Mouse (Mus musculus): ENCODE measurements around the gene Coa7. TPM values are rescaled to one million over a fixed set of nuclear protein-coding genes. Genes with fewer than 3 reads are reported as not detected.

Gene Coa7
- polyA plus RNA-seq, 1 experiment from 2014 or later, result 47.1 TPM

- Histone ChIP-seq H3K27ac (replicated peaks) (no peak overlapping the region), H3K9ac (replicated peaks) (no peak overlapping the region), H3K36me3 (no peaks in the 10 kb centered on the region), H3K9me3 (no peaks in the 10 kb centered on the region), H3K4me2 (replicated peaks) (no peak overlapping the region), H3K27me3 (0 out of 2 replicates have a peak, but pooled peaks cover 7% of the 10 kb centered on the region), H3K4me1 (peaks cover 16% of the 10 kb centered on the region), H3K4me3 (no peak overlapping the region)
- ATAC-seq (replicated peaks), result no peak
- WGBS, result 51% methylated on average over 3 of the region's 3 CpGs
Observed at GRCm38 (mm10) chr4:108388741-108389140, 60.8 kb downstream of the Coa7 start.

DNA sequence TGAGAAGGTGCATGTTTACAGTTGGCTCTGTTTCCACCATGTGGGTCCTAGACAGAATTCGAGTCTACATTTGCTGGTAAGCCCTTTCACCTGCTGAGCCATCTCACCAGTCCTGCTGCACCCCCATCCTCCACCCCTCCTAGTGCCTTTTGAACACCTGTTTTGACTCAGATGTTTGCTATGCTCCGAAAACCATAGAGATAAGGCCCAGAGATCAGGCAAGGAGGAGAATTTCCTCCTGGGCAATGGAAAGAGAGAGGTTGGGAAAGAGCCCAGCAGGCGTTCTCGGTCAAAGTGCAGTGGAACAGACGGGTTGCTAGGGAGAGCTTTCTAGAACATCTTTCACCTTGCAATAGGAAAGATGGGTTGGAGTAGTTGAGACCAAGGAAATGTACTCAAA, 63.2 kb downstream of the Coa7 start:
- 88% methylated on average over 5 of the region's 5 CpGs for WGBS
- no peak overlapping the region for H3K27ac ChIP-seq (replicated peaks)

More for the DNA sequence above, 63.2 kb downstream of the Coa7 start:
- H3K4me1 ChIP-seq, result peaks cover 16% of the 10 kb centered on the region
- H3K9ac ChIP-seq (replicated peaks), result no peak overlapping the region
- H3K9me3 ChIP-seq, result no peaks in the 10 kb centered on the region
- H3K36me3 ChIP-seq, result no peaks in the 10 kb centered on the region
- no peak for ATAC-seq (replicated peaks)
- H3K27me3 ChIP-seq, result no peaks in the 10 kb centered on the region
- no peak overlapping the region for H3K4me2 ChIP-seq (replicated peaks)
- no peak overlapping the region for H3K4me3 ChIP-seq

Other genes with a start within 250 kb of the Coa7 start
- 0.14 and 0.33 TPM in 2 replicates for gene Podn, start 231.7 kb upstream of the Coa7 start, polyA plus RNA-seq (2015; fragmentation: Nextera tagmentation; extraction: Ambion mirVana)
- gene Scp2, start 183.1 kb upstream of the Coa7 start, polyA plus RNA-seq (2015; fragmentation: Nextera tagmentation; extraction: Ambion mirVana), result 206 and 214 TPM in 2 replicates
- 10.0 and 10.4 TPM in 2 replicates for gene Echdc2, start 162.7 kb upstream of the Coa7 start, polyA plus RNA-seq (2015; fragmentation: Nextera tagmentation; extraction: Ambion mirVana)
- not detected in 2 replicates for gene Zyg11a, start 110.1 kb upstream of the Coa7 start, polyA plus RNA-seq (2015; fragmentation: Nextera tagmentation; extraction: Ambion mirVana)
- 31.0 and 32.8 TPM in 2 replicates for gene Zyg11b, start 27.0 kb upstream of the Coa7 start, polyA plus RNA-seq (2015; fragmentation: Nextera tagmentation; extraction: Ambion mirVana)
- gene Shisal2a, start 55.2 kb downstream of the Coa7 start, polyA plus RNA-seq (2015; fragmentation: Nextera tagmentation; extraction: Ambion mirVana), result 0.79 and 1.7 TPM in 2 replicates
- gene Gpx7, start 78.8 kb downstream of the Coa7 start, polyA plus RNA-seq (2015; fragmentation: Nextera tagmentation; extraction: Ambion mirVana), result 25.3 and 28.2 TPM in 2 replicates
- gene Tut4, start 131.3 kb downstream of the Coa7 start, polyA plus RNA-seq (2015; fragmentation: Nextera tagmentation; extraction: Ambion mirVana), result 75.7 and 77.1 TPM in 2 replicates